Mouse (Mus musculus) kidney, postnatal 0 days (tissue): ENCODE measurements around the gene Gpr135. TPM values are rescaled to one million over a fixed set of nuclear protein-coding genes. Genes with fewer than 3 reads are reported as not detected.
"Not testable (repeated sequence)": the region's sequence is repeated elsewhere in the genome, so short reads cannot be mapped to it uniquely, and the experiment has no call there.

ENCODE experiments used
- ATAC-seq: fragments of 200-750 bp; cut with Nextera tagmentation; replicated peaks from 2 replicates; pipeline ENCODE4 v1.8.0; 2017; ENCODE audit warnings: low read depth, moderate number of reproducible peaks, moderate TSS enrichment, moderate library complexity; ENCODE audit not compliant: low FRiP score
- DNase-seq: peaks from one replicate; pipeline ENCODE4 v3.0.0-alpha.2; 2016; ENCODE audit warnings: low spot score
- H3K27ac ChIP-seq: fragments of 300-500 bp; sonication (generic); 2 replicates; pipeline ENCODE4 v1.5.1; 2014; ENCODE audit warnings: mild to moderate bottlenecking
- H3K27me3 ChIP-seq: fragments of 300-500 bp; sonication (generic); 2 replicates; pipeline ENCODE4 v1.6.1; 2014; ENCODE audit warnings: low read length, mixed read lengths; ENCODE audit not compliant: insufficient read depth
- H3K36me3 ChIP-seq: fragments of 300-500 bp; sonication (generic); 2 replicates; pipeline ENCODE4 v1.6.1; 2014; ENCODE audit warnings: low read length, mixed read lengths; ENCODE audit not compliant: insufficient read depth
- H3K4me1 ChIP-seq: fragments of 300-500 bp; sonication (generic); replicated peaks from 2 replicates; pipeline ENCODE4 v1.6.1; 2014; ENCODE audit warnings: antibody characterized with exemption, low read length, mixed read lengths; ENCODE audit not compliant: insufficient read depth
- H3K4me2 ChIP-seq: fragments of 300-500 bp; sonication (generic); 2 replicates; pipeline ENCODE4 v1.6.1; 2014; ENCODE audit warnings: mild to moderate bottlenecking, low read length, moderate library complexity, mixed read lengths
- H3K4me3 ChIP-seq: fragments of 300-500 bp; sonication (generic); replicated peaks from 2 replicates; pipeline ENCODE4 v1.5.1; 2014; ENCODE audit warnings: low read depth, low read length
- H3K9ac ChIP-seq: fragments of 300-500 bp; sonication (generic); 2 replicates; pipeline ENCODE4 v1.6.1; 2014; ENCODE audit warnings: low read depth, low read length
- H3K9me3 ChIP-seq: fragments of 300-500 bp; sonication (generic); replicated peaks from 2 replicates; pipeline ENCODE4 v1.6.1; 2016; ENCODE audit warnings: low read length, inconsistent platforms, mixed read lengths
- CTCF ChIP-seq: IDR thresholded peaks from 2 replicates; pipeline ENCODE4 v1.5.1; 2016; ENCODE audit warnings: antibody characterized with exemption, low read depth, mild to moderate bottlenecking, moderate library complexity
- WGBS: fragments of 180-500 bp; shearing (Covaris S2); extraction: QIAGEN DNeasy Blood & Tissue Kit; methylation state at CpG from one replicate; pipeline ENCODE4 v1.1.7; 2014; 5-methylcytosine and 5-hydroxymethylcytosine counted together
- polyA plus RNA-seq: library from polyadenylated mRNA; unstranded; fragments of >200 nt; fragmentation: Nextera tagmentation; extraction: Ambion mirVana; gene quantifications from 2 replicates; pipeline ENCODE4 v1.2.1, GENCODE M21; 2015

Gene Gpr135
- polyA plus RNA-seq, 1 experiment from 2014 or later: 2.3 TPM

DNA sequence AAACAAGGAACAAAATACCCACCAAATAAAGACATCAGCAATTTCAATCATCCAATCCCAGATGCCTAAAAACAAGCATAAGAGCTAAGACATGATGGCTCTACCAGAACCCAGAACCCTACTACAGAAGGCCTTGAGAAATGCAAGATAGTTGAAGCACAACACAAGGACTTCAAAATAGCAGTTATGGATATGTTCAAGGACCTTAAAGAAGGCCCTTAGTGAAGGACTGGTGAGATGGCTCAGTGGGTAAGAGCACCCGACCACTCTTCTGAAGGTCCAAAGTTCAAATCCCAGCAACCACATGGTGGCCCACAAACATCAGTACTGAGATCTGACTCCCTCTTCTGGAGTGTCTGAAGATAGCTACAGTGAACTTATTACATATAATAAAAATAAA, 13.1 kb downstream of the Gpr135 start:
- H3K4me2 ChIP-seq: no peak overlapping the region
- H3K27ac ChIP-seq: no peak overlapping the region
- no peak overlapping the region for H3K9ac ChIP-seq
- no peaks in the 10 kb centered on the region for H3K36me3 ChIP-seq
- ATAC-seq: no peak
- no peaks in the 10 kb centered on the region for H3K9me3 ChIP-seq
- H3K27me3 ChIP-seq: no peaks in the 10 kb centered on the region
- H3K4me1 ChIP-seq: no peaks in the 10 kb centered on the region
- no peak overlapping the region for H3K4me3 ChIP-seq
- WGBS: 74% methylated on average over 1 of the region's 1 CpGs
- no peak for DNase-seq
- no peak for TF ChIP-seq CTCF

DNA sequence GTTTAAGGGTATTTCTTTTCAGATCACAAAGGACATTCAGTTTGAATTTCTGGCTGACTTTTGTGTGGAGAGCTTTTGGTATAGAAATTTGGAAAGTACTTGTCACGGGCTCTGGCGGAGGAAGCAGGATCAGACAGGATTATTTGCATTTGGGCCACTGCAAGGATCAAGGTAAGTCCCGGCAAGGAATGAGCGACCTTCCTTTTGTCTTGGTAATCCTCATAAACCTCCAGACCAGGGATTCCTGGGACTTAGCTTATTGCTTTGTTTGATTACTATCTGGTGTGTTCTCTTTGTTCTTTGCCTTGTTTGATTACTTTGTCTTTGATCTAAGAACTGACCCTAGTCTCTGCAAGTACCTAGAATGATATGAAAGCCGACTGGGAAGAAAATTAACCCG, 17.1 kb downstream of the Gpr135 start:
- Histone ChIP-seq H3K4me1 (no peaks in the 10 kb centered on the region), H3K27me3 (no peaks in the 10 kb centered on the region), H3K36me3 (no peaks in the 10 kb centered on the region), H3K4me3 (no peak overlapping the region), H3K27ac (no peak overlapping the region), H3K4me2 (no peak overlapping the region), H3K9ac (no peak overlapping the region), H3K9me3 (no peaks in the 10 kb centered on the region)
- 31% methylated on average over 6 of the region's 6 CpGs for WGBS
- DNase-seq (no peak), ATAC-seq (no peak)
- no peak for TF ChIP-seq CTCF

DNA sequence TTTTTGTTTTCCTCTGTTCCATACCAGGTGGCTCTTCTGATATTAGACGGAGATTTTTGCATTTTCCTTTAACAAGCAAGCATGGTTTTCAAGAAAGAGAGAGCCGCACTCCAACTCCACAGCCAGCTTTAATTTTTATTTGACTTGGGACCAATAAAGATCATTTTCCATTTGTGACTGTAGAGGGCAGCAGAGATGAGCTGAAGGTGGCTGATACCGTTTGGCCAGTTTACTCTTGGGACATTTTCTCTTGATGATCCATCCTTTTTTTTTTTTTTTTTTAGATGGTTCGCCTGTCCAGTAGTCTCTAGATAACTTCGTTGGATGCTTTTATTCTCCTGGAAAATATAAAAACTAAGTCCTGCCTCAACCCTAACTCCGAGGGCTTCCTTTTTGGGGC, 17.6 kb downstream of the Gpr135 start:
- Histone ChIP-seq H3K4me1 (no peaks in the 10 kb centered on the region), H3K4me2 (no peak overlapping the region), H3K9ac (no peak overlapping the region), H3K27ac (no peak overlapping the region), H3K4me3 (no peak overlapping the region), H3K36me3 (no peaks in the 10 kb centered on the region), H3K27me3 (no peaks in the 10 kb centered on the region), H3K9me3 (no peaks in the 10 kb centered on the region)
- DNase-seq: peak; percentile 67
- TF ChIP-seq CTCF: peak; percentile 77
- no peak for ATAC-seq
- 44% methylated on average over 6 of the region's 6 CpGs for WGBS

DNA sequence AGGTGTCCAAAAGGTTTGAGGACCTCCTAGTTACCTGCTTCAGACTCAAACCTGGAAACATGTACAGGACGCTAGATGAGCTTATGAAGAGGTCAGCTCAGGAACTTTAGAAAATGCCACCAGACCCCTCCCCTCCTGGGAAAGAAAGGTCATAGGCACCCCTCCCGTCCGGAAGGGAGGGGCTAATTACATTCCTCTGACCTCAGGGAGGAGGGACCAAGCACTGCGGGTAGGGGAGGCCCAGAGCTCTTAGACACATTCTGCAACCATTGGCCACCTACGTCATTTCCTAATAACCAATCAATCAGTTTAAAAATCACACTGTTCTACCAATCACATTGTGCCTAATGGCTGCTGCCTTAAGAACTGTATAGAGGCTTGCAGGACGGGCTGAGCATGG, 18.4 kb downstream of the Gpr135 start:
- TF ChIP-seq CTCF: no peak
- Histone ChIP-seq H3K9me3 (no peaks in the 10 kb centered on the region), H3K27me3 (no peaks in the 10 kb centered on the region), H3K36me3 (no peaks in the 10 kb centered on the region), H3K27ac (no peak overlapping the region), H3K4me3 (no peak overlapping the region), H3K4me1 (no peaks in the 10 kb centered on the region), H3K4me2 (no peak overlapping the region), H3K9ac (no peak overlapping the region)
- no peak for ATAC-seq
- no peak for DNase-seq
- WGBS: 78% methylated on average over 6 of the region's 6 CpGs

DNA sequence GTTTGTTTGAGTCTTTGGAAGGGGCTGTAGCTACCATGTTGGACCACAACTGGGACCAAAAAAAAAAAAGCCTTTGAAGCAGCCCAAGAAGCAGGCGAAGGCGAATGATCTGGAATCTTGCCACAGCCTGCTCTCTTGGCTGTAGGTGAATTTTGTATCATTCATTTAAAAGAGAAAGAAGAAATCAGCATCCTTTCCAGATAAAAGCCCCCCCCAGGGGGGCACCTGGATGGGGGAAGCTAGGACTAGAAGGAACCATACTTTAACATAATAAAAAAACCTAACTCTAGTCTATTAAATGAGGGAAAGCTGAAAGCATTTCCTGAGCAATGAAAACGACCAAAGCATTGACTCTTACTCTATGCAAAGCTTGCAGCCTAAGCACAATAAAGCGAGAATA, 20.1 kb downstream of the Gpr135 start:
- 82% methylated on average over 4 of the region's 4 CpGs for WGBS
- TF ChIP-seq CTCF: no peak
- Histone ChIP-seq H3K4me2 (no peak overlapping the region), H3K27ac (no peak overlapping the region), H3K9ac (no peak overlapping the region), H3K36me3 (no peaks in the 10 kb centered on the region), H3K4me3 (no peak overlapping the region), H3K4me1 (no peaks in the 10 kb centered on the region), H3K9me3 (no peaks in the 10 kb centered on the region), H3K27me3 (no peaks in the 10 kb centered on the region)
- DNase-seq (no peak), ATAC-seq (no peak)

DNA sequence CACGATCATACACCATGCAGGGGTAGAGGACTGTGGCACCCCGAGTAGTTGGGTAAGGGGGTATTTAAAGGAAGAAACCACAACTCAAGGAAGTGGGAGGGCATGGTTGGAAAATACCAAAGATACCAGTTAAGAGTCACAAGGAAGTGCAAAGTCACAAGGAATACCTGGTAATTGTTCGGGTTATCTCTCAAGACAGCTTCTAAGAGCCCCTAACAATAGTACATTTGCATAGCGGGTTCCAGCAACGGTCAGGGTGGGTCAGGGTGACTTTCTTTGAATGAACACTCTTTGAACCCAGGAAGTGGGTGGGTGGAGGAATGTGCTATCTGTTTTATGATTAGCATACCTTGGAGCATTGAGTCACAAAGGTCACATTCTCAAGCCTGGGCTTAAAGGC, 20.8 kb downstream of the Gpr135 start:
- H3K4me3 ChIP-seq, DNase-seq, H3K27ac ChIP-seq, H3K4me2 ChIP-seq, H3K9ac ChIP-seq, H3K4me1 ChIP-seq, H3K9me3 ChIP-seq, ATAC-seq, H3K27me3 ChIP-seq, H3K36me3 ChIP-seq: not testable (repeated sequence)
- 85% methylated on average over 5 of the region's 5 CpGs for WGBS

DNA sequence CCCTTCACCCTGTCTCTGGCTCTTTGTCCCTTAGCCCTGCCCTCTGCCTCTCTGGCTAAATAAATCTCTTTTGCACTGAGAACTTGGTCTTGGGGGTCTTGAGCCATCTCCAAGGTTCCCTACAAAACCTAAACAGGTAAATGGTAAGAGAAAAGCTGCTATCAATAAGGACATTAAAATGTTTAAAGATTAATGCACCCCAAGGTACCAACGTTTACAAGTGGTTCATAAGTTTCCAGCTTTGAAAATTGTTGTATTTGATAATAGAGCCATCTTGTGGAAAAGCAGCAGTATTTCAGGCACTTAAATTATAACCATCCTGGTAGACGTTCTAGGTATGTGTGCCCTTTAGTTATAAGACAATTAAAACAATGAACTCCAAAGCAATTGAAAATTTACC, 23.4 kb downstream of the Gpr135 start:
- H3K27me3 ChIP-seq: no peaks in the 10 kb centered on the region
- H3K4me2 ChIP-seq: no peak overlapping the region
- no peaks in the 10 kb centered on the region for H3K9me3 ChIP-seq
- no peaks in the 10 kb centered on the region for H3K4me1 ChIP-seq
- H3K4me3 ChIP-seq: no peak overlapping the region
- 4% methylated on average over 2 of the region's 2 CpGs for WGBS
- no peak overlapping the region for H3K9ac ChIP-seq
- H3K36me3 ChIP-seq: no peaks in the 10 kb centered on the region
- ATAC-seq (no peak), DNase-seq (peak; percentile 84)
- no peak overlapping the region for H3K27ac ChIP-seq
- TF ChIP-seq CTCF: peak; percentile 86
